Mouse (Mus musculus) limb, embryonic 13.5 days (tissue): ENCODE measurements around the gene Cavin1. TPM values are rescaled to one million over a fixed set of nuclear protein-coding genes. Genes with fewer than 3 reads are reported as not detected.
A peak's percentile ranks its signal among the peaks of the same experiment; 100 is the strongest.
"Not testable (repeated sequence)": the region's sequence is repeated elsewhere in the genome, so short reads cannot be mapped to it uniquely, and the experiment has no call there.

Experiments used
- ATAC-seq: fragments of 200-750 bp; cut with Nextera tagmentation; 2 replicates; pipeline ENCODE4 v1.8.0; 2017; ENCODE audit warnings: low read depth, moderate number of reproducible peaks, moderate TSS enrichment; ENCODE audit not compliant: low FRiP score
- H3K27ac ChIP-seq: fragments of 300-500 bp; sonication (generic); 2 replicates; pipeline ENCODE4 v1.5.1; 2015; ENCODE audit warnings: inconsistent platforms, mild to moderate bottlenecking, moderate library complexity
- H3K27me3 ChIP-seq: fragments of 300-500 bp; sonication (generic); 2 replicates; pipeline ENCODE4 v1.6.1; 2015; ENCODE audit warnings: mild to moderate bottlenecking, inconsistent platforms
- H3K36me3 ChIP-seq: fragments of 300-500 bp; sonication (generic); 2 replicates; pipeline ENCODE4 v1.6.1; 2015; ENCODE audit warnings: inconsistent platforms, mild to moderate bottlenecking, moderate library complexity
- H3K4me1 ChIP-seq: fragments of 300-500 bp; sonication (generic); 2 replicates; pipeline ENCODE4 v1.6.1; 2015; ENCODE audit warnings: inconsistent platforms
- H3K4me2 ChIP-seq: fragments of 300-500 bp; sonication (generic); replicated peaks from 2 replicates; pipeline ENCODE4 v1.6.1; 2015; ENCODE audit warnings: inconsistent platforms, mild to moderate bottlenecking, moderate library complexity
- H3K4me3 ChIP-seq: fragments of 300-500 bp; sonication (generic); 2 replicates; pipeline ENCODE4 v1.5.1; 2015; ENCODE audit warnings: moderate library complexity, mild to moderate bottlenecking, inconsistent platforms
- H3K9ac ChIP-seq: fragments of 300-500 bp; sonication (generic); 2 replicates; pipeline ENCODE4 v1.6.1; 2015; ENCODE audit warnings: mild to moderate bottlenecking, inconsistent platforms
- H3K9me3 ChIP-seq: fragments of 300-500 bp; sonication (generic); 2 replicates; pipeline ENCODE4 v1.6.1; 2016; ENCODE audit warnings: inconsistent platforms
- WGBS: fragments of 180-500 bp; shearing (Covaris S2); methylation state at CpG from one replicate; pipeline ENCODE4 v1.1.7; 2015; 5-methylcytosine and 5-hydroxymethylcytosine counted together
- polyA plus RNA-seq: library from polyadenylated mRNA; unstranded; fragments of >200 nt; fragmentation: Nextera tagmentation; extraction: Ambion mirVana; gene quantifications from 2 replicates; pipeline ENCODE4 v1.2.1, GENCODE M21; 2015

Cavin1 gene
- 136 and 142 TPM in 2 replicates for polyA plus RNA-seq

DNA sequence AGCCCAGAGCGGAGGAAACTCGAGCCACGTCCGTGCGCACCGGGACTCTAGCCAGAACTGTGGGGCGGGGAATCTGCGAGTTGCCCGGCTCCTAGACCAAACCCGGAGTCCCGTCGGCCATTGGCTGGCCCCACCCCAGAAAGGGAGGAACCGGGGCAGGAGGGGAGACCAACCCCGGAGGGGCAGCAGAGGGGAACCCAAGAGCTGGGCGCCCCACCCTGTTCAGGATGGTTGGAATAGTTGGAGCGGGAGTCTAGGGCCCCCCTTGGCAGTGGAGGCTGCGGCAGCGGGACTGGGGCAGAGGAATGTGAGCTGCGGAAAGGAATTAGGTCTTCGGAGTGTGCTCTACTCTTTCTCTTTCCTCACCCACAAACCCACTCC lies at the start of gene Cavin1:
Gene Cavin1 (minus strand): TSS at position 331 of the 381 bp plus-strand sequence.
- H3K4me2 ChIP-seq = peak within 1 kb of the TSS; percentile 85
- peaks cover 95% of the 10 kb centered on the region for H3K27me3 ChIP-seq
- peaks cover 30% of the 10 kb centered on the region for H3K4me1 ChIP-seq
- under 1% methylated on average over 20 of the region's 20 CpGs for WGBS
- peak within 1 kb of the TSS; percentile 65 for H3K27ac ChIP-seq
- peak; percentile 92 for ATAC-seq
- H3K36me3 ChIP-seq = no peaks in the 10 kb centered on the region
- H3K9ac ChIP-seq = peak within 1 kb of the TSS; percentile 81
- H3K9me3 ChIP-seq = no peaks in the 10 kb centered on the region
- peak within 1 kb of the TSS; percentile 74 for H3K4me3 ChIP-seq

GRCm38 (mm10) chr11:101011641-101012040 lies 41.0 kb upstream of the Cavin1 start:
- Histone ChIP-seq H3K4me3 (no peak overlapping the region), H3K27me3 (no peaks in the 10 kb centered on the region), H3K4me2 (no peak overlapping the region), H3K36me3 (peaks cover 21% of the 10 kb centered on the region), H3K9me3 (no peaks in the 10 kb centered on the region), H3K27ac (no peak overlapping the region), H3K9ac (no peak overlapping the region), H3K4me1 (peaks cover 14% of the 10 kb centered on the region)
- ATAC-seq = no peak
- WGBS = 85% methylated on average over 6 of the region's 6 CpGs

DNA sequence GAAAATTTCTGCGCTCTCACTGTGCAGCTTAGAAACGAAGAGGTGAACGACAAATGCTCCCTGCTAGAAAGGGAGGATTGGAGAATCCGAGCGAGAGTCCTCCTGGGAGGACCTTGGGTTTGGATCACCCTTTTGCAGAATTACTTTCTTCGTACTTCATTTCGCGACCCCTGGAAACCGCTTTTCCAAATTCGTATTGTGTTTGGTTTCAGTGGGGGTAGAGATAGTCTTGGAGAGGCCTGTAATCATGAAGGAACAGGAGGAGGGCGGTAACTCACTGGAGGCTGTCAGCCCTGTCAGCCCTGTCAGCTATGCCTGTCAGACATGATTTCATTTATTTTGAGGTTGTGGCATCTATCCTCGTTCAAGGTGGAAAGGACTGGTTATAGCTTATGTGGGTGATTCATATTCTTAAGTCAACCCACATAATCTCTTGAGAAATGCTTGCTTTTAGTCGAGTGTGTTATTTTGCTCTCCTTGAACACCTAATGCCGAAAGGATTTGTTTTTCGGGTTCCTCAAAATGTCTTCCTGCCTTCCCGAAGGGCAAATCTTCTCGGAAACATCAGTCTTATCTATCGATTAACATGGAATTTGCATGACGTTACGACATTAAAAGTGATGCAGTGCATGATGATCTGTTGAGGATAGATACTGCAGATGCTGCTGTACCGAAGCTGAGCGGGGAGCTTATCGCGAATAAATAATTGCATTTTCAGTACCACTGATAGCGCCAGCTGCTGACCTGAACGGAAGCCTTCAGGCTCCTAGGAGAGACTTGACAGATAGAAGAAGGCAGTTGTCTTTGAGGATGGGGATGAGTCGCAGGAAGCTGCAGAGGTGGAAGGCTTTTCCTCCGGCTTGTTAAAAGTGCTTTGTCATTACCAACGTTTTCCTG lies 39.4 kb upstream of the Cavin1 start:
- Histone ChIP-seq H3K4me2 (peak overlapping the region; percentile 81), H3K27me3 (peaks cover 2% of the 10 kb centered on the region; the same call in 1 of the 2 replicates), H3K4me3 (peak overlapping the region; percentile 69), H3K9ac (peak overlapping the region; percentile 78), H3K36me3 (peaks cover 21% of the 10 kb centered on the region), H3K27ac (no peak overlapping the region), H3K4me1 (peaks cover 14% of the 10 kb centered on the region), H3K9me3 (no peaks in the 10 kb centered on the region)
- 12% methylated on average over 29 of the region's 29 CpGs for WGBS
- ATAC-seq = peak; percentile 45; the same call in 1 of the 2 replicates

- WGBS = under 1% methylated on average over 44 of the region's 44 CpGs
- Histone ChIP-seq H3K4me1 (peaks cover 14% of the 10 kb centered on the region), H3K4me2 (peak within 1 kb of the TSS; percentile 81), H3K27me3 (peaks cover 2% of the 10 kb centered on the region; the same call in 1 of the 2 replicates), H3K4me3 (peak within 1 kb of the TSS; percentile 69), H3K36me3 (peaks cover 17% of the 10 kb centered on the region), H3K9me3 (no peaks in the 10 kb centered on the region), H3K9ac (peak within 1 kb of the TSS; percentile 78), H3K27ac (peak within 1 kb of the TSS; percentile 40; the same call in 1 of the 2 replicates)
- peak; percentile 100 for ATAC-seq
Observed at GRCm38 (mm10) chr11:101009046-101009887, 38.6 kb upstream of the Cavin1 start, which contains the start of gene Atp6v0a1. Gene Atp6v0a1 (plus strand): TSS chr11:101009452.

- Histone ChIP-seq H3K27ac (peak overlapping the region; percentile 40; the same call in 1 of the 2 replicates), H3K9ac (peak overlapping the region; percentile 39; the same call in 1 of the 2 replicates), H3K9me3 (no peaks in the 10 kb centered on the region), H3K27me3 (peaks cover 2% of the 10 kb centered on the region; the same call in 1 of the 2 replicates), H3K36me3 (peaks cover 8% of the 10 kb centered on the region), H3K4me1 (peaks cover 14% of the 10 kb centered on the region), H3K4me2 (peak overlapping the region; percentile 81), H3K4me3 (peak overlapping the region; percentile 69)
- ATAC-seq = no peak
- WGBS = 56% methylated on average over 14 of the region's 14 CpGs
Observed at GRCm38 (mm10) chr11:101008206-101009045, 37.7 kb upstream of the Cavin1 start.

DNA sequence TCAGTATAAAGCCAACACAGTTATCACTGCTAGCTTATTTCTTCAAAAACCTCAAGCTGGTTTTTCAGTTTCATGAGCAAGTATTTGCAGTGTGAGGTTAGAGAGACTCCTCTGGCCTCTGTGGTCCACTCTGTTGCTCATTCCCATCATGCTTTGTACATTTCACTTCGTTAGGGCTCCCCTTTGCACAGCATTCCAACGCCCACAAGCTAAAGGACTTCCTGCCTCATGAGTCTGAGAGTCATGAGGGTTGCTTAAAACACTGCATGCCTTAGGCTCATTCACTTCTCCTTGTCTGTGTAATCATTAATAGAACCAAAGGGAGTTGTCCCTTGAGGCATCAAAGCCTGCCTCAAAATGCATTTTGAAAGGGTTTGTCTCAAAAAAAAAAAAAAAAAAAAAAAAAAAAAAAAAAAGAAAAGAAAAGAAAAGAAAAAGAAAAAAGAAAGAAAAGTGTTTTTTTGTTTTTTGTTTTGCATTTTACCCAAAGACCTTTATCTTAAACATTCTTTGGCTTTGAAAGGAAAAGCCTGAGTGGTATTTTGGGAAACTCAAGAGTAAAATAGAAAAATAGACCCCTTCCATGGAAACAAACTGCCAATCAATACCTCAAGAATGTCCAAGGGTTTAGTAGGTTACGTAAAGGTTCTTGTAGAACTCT lies 32.5 kb upstream of the Cavin1 start:
- H3K27ac ChIP-seq = no peak overlapping the region
- no peak overlapping the region for H3K4me3 ChIP-seq
- 43% methylated on average over 3 of the region's 3 CpGs for WGBS
- peaks cover 7% of the 10 kb centered on the region; the same call in 1 of the 2 replicates for H3K27me3 ChIP-seq
- H3K4me2 ChIP-seq = no peak overlapping the region
- ATAC-seq = no peak
- no peaks in the 10 kb centered on the region for H3K4me1 ChIP-seq
- H3K9ac ChIP-seq = no peak overlapping the region
- no peaks in the 10 kb centered on the region for H3K36me3 ChIP-seq
- no peaks in the 10 kb centered on the region for H3K9me3 ChIP-seq

DNA sequence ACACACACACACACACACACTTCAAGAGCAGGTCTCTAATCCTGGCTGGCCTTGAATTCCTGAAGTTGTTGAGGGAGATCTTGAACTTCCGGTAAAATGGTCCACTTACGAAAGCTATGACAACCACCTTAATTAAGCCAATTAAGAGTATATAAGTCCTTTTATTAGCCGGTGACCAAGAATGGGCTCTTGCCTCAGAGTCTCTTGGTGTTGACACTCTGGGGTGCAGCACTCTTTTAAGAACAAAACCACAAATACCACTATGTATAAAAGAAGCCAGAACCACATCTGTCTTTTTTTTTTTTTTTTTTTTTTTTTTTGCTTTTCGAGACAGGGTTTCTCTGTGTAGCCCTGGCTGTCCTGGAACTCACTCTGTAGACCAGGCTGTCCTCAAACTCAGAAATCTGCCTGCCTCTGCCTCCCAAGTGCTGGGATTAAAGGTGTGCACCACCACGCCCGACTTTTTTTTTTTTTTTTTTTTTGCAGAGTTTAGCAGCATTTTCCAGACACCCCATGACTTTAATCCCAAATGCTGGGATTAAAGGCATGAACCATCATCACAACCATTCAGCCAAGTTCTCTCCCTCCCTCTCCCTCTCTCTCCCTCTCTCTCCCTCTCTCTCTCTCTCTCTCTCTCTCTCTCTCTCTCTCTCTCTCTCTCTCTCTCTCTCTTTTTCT lies 31.3 kb upstream of the Cavin1 start:
- not testable (repeated sequence) for ATAC-seq, H3K27ac ChIP-seq, H3K27me3 ChIP-seq, H3K4me1 ChIP-seq, H3K4me3 ChIP-seq, H3K9ac ChIP-seq, H3K36me3 ChIP-seq, H3K4me2 ChIP-seq, H3K9me3 ChIP-seq
- WGBS = 68% methylated on average over 6 of the region's 6 CpGs

GRCm38 (mm10) chr11:100999254-100999653 lies 28.6 kb upstream of the Cavin1 start:
- Histone ChIP-seq H3K27me3 (0 out of 2 replicates have a peak, but pooled peaks cover 7% of the 10 kb centered on the region), H3K4me3 (no peak overlapping the region), H3K4me2 (no peak overlapping the region), H3K9ac (no peak overlapping the region), H3K9me3 (no peaks in the 10 kb centered on the region), H3K36me3 (no peaks in the 10 kb centered on the region), H3K4me1 (no peaks in the 10 kb centered on the region), H3K27ac (no peak overlapping the region)
- no peak for ATAC-seq
- 64% methylated on average over 3 of the region's 3 CpGs for WGBS

GRCm38 (mm10) chr11:100998836-100999235 lies 28.1 kb upstream of the Cavin1 start:
- H3K9me3 ChIP-seq = no peaks in the 10 kb centered on the region
- no peak overlapping the region for H3K27ac ChIP-seq
- H3K4me2 ChIP-seq = no peak overlapping the region
- 0 out of 2 replicates have a peak, but pooled peaks cover 7% of the 10 kb centered on the region for H3K27me3 ChIP-seq
- ATAC-seq = no peak
- H3K4me3 ChIP-seq = no peak overlapping the region
- H3K9ac ChIP-seq = no peak overlapping the region
- no peaks in the 10 kb centered on the region for H3K4me1 ChIP-seq
- H3K36me3 ChIP-seq = no peaks in the 10 kb centered on the region
- WGBS = 83% methylated on average over 2 of the region's 2 CpGs

GRCm38 (mm10) chr11:100996501-100996900 lies 25.8 kb upstream of the Cavin1 start:
- Histone ChIP-seq H3K9ac (no peak overlapping the region), H3K9me3 (no peaks in the 10 kb centered on the region), H3K4me2 (no peak overlapping the region), H3K27ac (no peak overlapping the region), H3K4me1 (no peaks in the 10 kb centered on the region), H3K27me3 (0 out of 2 replicates have a peak, but pooled peaks cover 7% of the 10 kb centered on the region), H3K4me3 (no peak overlapping the region), H3K36me3 (no peaks in the 10 kb centered on the region)
- no peak for ATAC-seq
- WGBS = 77% methylated on average over 4 of the region's 4 CpGs
